Mouse (Mus musculus) G1E (cell line): ENCODE results near the gene Rxrb. TPM values are rescaled to one million over a fixed set of nuclear protein-coding genes. Genes with fewer than 3 reads are reported as not detected.
"Not testable (repeated sequence)": the region's sequence is repeated elsewhere in the genome, so short reads cannot be mapped to it uniquely, and the experiment has no call there.

Experiments
- ATAC-seq: 2 replicates; pipeline ENCODE4 v1.8.0; 2016; ENCODE audit warnings: mild to moderate bottlenecking; ENCODE audit not compliant: insufficient number of reproducible peaks, poor library complexity, low FRiP score, severe bottlenecking; ENCODE audit errors: extremely low read depth
- DNase-seq: peaks from one replicate; pipeline ENCODE4 v3.0.0; 2012; ENCODE audit warnings: low spot score
- H3K27me3 ChIP-seq: 2 replicates; pipeline ENCODE4 v1.6.1; 2012; ENCODE audit warnings: mild to moderate bottlenecking, low read length, inconsistent platforms; ENCODE audit not compliant: insufficient read depth
- H3K36me3 ChIP-seq: replicated peaks from 2 replicates; pipeline ENCODE3; 2012; ENCODE audit warnings: mild to moderate bottlenecking, inconsistent platforms
- H3K4me1 ChIP-seq: 2 replicates; pipeline ENCODE4 v1.6.1; 2012; ENCODE audit warnings: low read depth, low read length, inconsistent platforms, mixed read lengths; ENCODE audit not compliant: insufficient read depth
- H3K4me3 ChIP-seq: 2 replicates; pipeline ENCODE4 v1.5.1; 2012; ENCODE audit warnings: low read depth, mild to moderate bottlenecking, inconsistent platforms, low read length, moderate library complexity, mixed read lengths
- H3K9me3 ChIP-seq: replicated peaks from 2 replicates; pipeline ENCODE4 v1.6.1; 2012; ENCODE audit warnings: inconsistent platforms
- CTCF ChIP-seq: IDR thresholded peaks from 2 replicates; pipeline ENCODE4 v1.5.1; 2012; ENCODE audit warnings: low read depth, low read length, inconsistent platforms, mixed read lengths
- GATA1 ChIP-seq: IDR thresholded peaks from 2 replicates; pipeline ENCODE4 v1.6.1; 2012; ENCODE audit warnings: borderline replicate concordance, low read length, inconsistent platforms, mixed read lengths
- GATA2 ChIP-seq: IDR thresholded peaks from 2 replicates; pipeline ENCODE4 v1.6.1; 2012; ENCODE audit warnings: low read depth, low read length, inconsistent platforms, borderline replicate concordance
- POLR2AphosphoS5 ChIP-seq: IDR thresholded peaks from 2 replicates; pipeline ENCODE4 v1.6.1; 2012; ENCODE audit warnings: low read depth, low read length, inconsistent platforms; ENCODE audit not compliant: insufficient replicate concordance
- TAL1 ChIP-seq: conservative IDR thresholded peaks from 2 replicates; pipeline ENCODE4 v1.6.1; 2012; ENCODE audit warnings: low read depth, low read length, inconsistent platforms, mixed read lengths
- polyA plus RNA-seq: library from polyadenylated mRNA; stranded (reverse); fragments of >175 nt; gene quantifications from 2 replicates; pipeline ENCODE4 v1.2.3, GENCODE M21; 2012
- total RNA-seq, 2 experiments: library from RNA; stranded (forward) in 1 of 2; stranded (reverse) in 1 of 2; fragments of 200-1000 nt in 1 of 2; fragments of >200 nt in 1 of 2; fragmentation: Nextera tagmentation in 1 of 2; gene quantifications; 2 replicates each; pipeline ENCODE4 v1.2.3; 2014 to 2017

The Rxrb gene
- total and polyA plus RNA-seq, 3 experiments, result 27.7 to 175 (median 30.5) TPM

GRCm38 (mm10) chr17:33999341-34000149, 32.1 kb upstream of the Rxrb start:
- TF ChIP-seq TAL1, result no peak
- TF ChIP-seq POLR2AphosphoS5, result no peak
- no peak for TF ChIP-seq CTCF
- no peak for TF ChIP-seq GATA2
- no peak for TF ChIP-seq GATA1
- peaks cover 27% of the 10 kb centered on the region for H3K27me3 ChIP-seq
- no peaks in the 10 kb centered on the region for H3K4me1 ChIP-seq
- H3K4me3 ChIP-seq, result peak overlapping the region; percentile 38; the same call in 1 of the 2 replicates
- peaks cover 12% of the 10 kb centered on the region for H3K9me3 ChIP-seq
- DNase-seq (no peak), ATAC-seq (no peak)
- no peaks in the 10 kb centered on the region for H3K36me3 ChIP-seq

- Histone ChIP-seq H3K9me3 (peaks cover 12% of the 10 kb centered on the region), H3K36me3 (no peaks in the 10 kb centered on the region), H3K27me3 (peaks cover 24% of the 10 kb centered on the region), H3K4me3 (peak within 1 kb of the TSS; percentile 38; the same call in 1 of the 2 replicates), H3K4me1 (no peaks in the 10 kb centered on the region)
- no peak for ATAC-seq
- no peak for DNase-seq
- TF ChIP-seq GATA2 (no peak), GATA1 (no peak), CTCF (no peak)
Measured at GRCm38 (mm10) chr17:34000150-34000537, 31.5 kb upstream of the Rxrb start, which contains the start of gene H2-K1. Gene H2-K1, minus strand, starts transcription at chr17:34000347.

GRCm38 (mm10) chr17:34000796-34001195, 30.8 kb upstream of the Rxrb start:
- not testable (repeated sequence) for H3K4me3 ChIP-seq, H3K36me3 ChIP-seq, H3K4me1 ChIP-seq, DNase-seq, ATAC-seq
- H3K27me3 ChIP-seq, result peaks cover 29% of the 10 kb centered on the region
- H3K9me3 ChIP-seq, result peaks cover 12% of the 10 kb centered on the region

- Histone ChIP-seq H3K9me3 (peaks cover 16% of the 10 kb centered on the region), H3K36me3 (no peaks in the 10 kb centered on the region), H3K4me3 (no peak overlapping the region), H3K27me3 (peaks cover 39% of the 10 kb centered on the region), H3K4me1 (no peaks in the 10 kb centered on the region)
- DNase-seq (no peak), ATAC-seq (no peak)
- TF ChIP-seq CTCF, result peak; percentile 71
- TF ChIP-seq GATA2, result no peak
Measured at GRCm38 (mm10) chr17:34003426-34003825, 28.2 kb upstream of the Rxrb start.

- DNase-seq (no peak), ATAC-seq (no peak)
- Histone ChIP-seq H3K9me3 (peaks cover 4% of the 10 kb centered on the region; the same call in 1 of the 2 replicates), H3K4me1 (no peaks in the 10 kb centered on the region), H3K27me3 (peaks cover 24% of the 10 kb centered on the region), H3K36me3 (no peaks in the 10 kb centered on the region), H3K4me3 (no peak overlapping the region)
- TF ChIP-seq POLR2AphosphoS5 (no peak), TAL1 (no peak), CTCF (no peak), GATA1 (no peak), GATA2 (no peak)
Measured at GRCm38 (mm10) chr17:34006570-34006969, 25.0 kb upstream of the Rxrb start.

- ATAC-seq, result no peak
- DNase-seq, result no peak
- peaks cover 16% of the 10 kb centered on the region for H3K9me3 ChIP-seq
- TF ChIP-seq GATA2 (no peak), POLR2AphosphoS5 (no peak), TAL1 (no peak), CTCF (no peak), GATA1 (no peak)
- no peak overlapping the region for H3K4me3 ChIP-seq
- no peaks in the 10 kb centered on the region for H3K4me1 ChIP-seq
- no peaks in the 10 kb centered on the region for H3K36me3 ChIP-seq
- peaks cover 26% of the 10 kb centered on the region for H3K27me3 ChIP-seq
Measured at GRCm38 (mm10) chr17:34010156-34010555, 21.5 kb upstream of the Rxrb start.

GRCm38 (mm10) chr17:34013436-34013835, 18.2 kb upstream of the Rxrb start:
- no peaks in the 10 kb centered on the region for H3K4me1 ChIP-seq
- DNase-seq, result no peak
- peaks cover 14% of the 10 kb centered on the region for H3K9me3 ChIP-seq
- H3K4me3 ChIP-seq, result no peak overlapping the region
- H3K27me3 ChIP-seq, result peaks cover 11% of the 10 kb centered on the region; the same call in 1 of the 2 replicates
- H3K36me3 ChIP-seq, result no peaks in the 10 kb centered on the region
- TF ChIP-seq POLR2AphosphoS5 (no peak), TAL1 (no peak), GATA1 (no peak), GATA2 (no peak), CTCF (no peak)
- ATAC-seq, result no peak
